Mouse (Mus musculus) heart, postnatal 10 days (tissue): ENCODE measurements at regions not wholly inside any gene's neighbourhood (a gene's known extent, or its start where the extent isn't known, plus 50 kb on each side); places are given as distances from the start of the nearest gene placed in this dataset.

Source experiments
- DNase-seq, 2 experiments: peaks; one replicate each; pipeline ENCODE4 v3.0.0; 2021
- intact Hi-C: fragments of 180-260 bp; cut with DNase I; formaldehyde crosslinking; loops from one replicate; pipeline ENCODE4 v1.15.1; 2025

GRCm38 (mm10) chr8:67143479-67143878, 283.5 kb downstream of the Naf1 start:
- intact Hi-C loops: no loop called here
- no peak for DNase-seq

- intact Hi-C loops: no loop called here
- no peak for DNase-seq
Observed at GRCm38 (mm10) chr8:67181741-67182140, 321.7 kb downstream of the Naf1 start.

DNA sequence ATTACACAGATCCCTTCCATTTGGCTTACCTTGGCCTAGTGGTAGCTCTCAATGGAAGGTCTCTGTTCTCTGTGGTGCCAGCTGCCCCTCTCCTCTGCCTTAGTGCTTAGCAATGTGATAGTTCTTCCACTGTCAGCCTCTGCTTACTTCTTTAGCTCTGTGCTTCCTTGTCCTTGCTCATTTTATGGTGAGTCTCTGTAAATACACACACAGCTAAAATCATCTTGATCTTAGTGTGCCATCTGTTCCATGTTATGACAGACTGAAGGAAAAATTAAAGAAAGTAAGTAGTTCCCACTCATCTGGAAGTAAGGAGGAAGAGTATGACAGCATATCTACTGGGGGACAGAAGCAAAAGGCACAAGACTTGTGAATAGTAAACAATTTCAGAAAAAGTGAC, 324.4 kb upstream of the Nat3 start:
- DNase-seq: no peak
- intact Hi-C loops: no loop called here

DNA sequence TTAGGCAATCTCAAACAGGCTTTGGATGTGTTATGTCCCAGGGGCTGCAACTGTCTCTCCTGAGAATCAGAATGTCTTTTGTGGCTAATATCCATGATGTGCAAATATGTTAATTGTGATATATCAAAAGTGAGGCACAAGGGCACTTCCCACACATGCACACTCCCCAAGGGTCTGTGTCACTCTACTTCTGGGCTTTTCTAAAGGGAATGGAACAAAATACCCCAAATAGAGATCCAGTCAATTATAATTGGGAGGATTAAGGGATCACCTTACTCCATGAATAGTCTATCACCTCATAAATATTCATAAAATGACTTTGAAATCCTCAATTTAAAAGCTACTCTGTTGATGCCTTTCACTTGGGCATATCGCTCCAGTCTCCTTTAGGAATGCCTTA, 317.6 kb upstream of the Nat3 start:
- intact Hi-C loops: no loop called here

GRCm38 (mm10) chr8:67231921-67232701, 291.5 kb upstream of the Nat3 start:
- intact Hi-C loops: no loop called here

More for the DNA sequence above, 317.6 kb upstream of the Nat3 start:
- no peak for DNase-seq

GRCm38 (mm10) chr8:67238934-67239333, 284.7 kb upstream of the Nat3 start:
- no peak for DNase-seq
- intact Hi-C loops: no loop called here

More at GRCm38 (mm10) chr8:67231921-67232701, 291.5 kb upstream of the Nat3 start:
- no peak for DNase-seq

- no peak for DNase-seq
- intact Hi-C loops: no loop called here
Observed at GRCm38 (mm10) chr8:67278759-67279158, 244.9 kb upstream of the Nat3 start.

DNA sequence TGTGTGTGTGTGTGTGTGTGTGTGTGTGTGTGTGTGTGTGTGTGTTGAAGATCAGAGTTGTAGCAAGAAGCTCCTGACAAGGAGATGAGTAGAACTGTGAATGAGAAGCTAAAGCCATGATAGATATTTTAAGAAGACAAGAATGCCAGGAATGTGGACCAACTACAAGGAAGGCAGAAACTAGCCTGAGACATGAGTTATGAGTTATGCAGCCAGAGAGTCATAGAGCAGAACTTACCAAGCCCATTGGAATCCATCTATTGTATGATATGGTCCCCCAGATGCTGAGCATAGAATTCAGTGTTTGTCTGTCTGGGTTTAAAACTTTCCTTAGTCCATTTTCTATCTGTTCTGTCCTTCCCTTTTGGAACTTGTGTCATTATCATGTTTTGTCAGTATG, 244.2 kb upstream of the Nat3 start:
- DNase-seq: no peak
- intact Hi-C loops: no loop called here

DNA sequence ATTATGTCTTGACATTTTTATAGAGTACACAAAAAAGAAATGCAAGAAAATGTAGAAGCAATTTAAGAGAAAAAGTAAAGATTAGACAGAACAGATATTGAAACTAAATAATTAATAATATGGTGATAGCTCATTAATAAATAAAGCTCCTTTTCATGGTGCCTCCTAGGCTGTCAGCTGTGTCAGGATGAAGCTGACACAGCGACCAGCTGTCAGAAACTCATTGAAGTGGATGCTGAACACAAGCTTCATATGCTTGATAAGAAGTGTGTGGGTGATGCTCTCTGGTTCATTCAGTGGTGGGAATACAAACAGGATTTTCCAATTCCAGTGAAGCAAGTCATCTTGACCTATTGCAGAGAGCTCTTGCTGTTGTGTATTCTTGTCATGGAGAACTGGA, 213.2 kb upstream of the Nat3 start:
- no peak for DNase-seq
- intact Hi-C loops: no loop called here

DNA sequence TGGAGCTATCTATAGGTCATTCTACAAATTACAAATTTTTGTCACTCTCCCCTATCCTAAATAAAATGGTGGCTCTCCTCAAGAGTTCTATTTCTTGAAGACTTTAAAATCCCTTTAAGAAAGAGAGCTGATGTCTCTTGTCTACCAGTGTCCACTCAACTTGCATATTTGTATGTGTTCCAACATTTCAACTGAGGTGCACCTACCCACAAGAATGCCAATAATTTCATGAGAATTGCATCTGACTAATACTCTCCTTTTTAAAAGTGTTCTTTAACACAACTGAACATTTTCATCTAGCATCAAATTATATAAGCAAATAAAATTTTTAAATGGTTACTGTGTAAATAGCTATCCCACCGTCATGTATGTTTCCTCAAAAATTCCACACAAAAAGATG, 206.3 kb upstream of the Nat3 start:
- DNase-seq: no peak
- intact Hi-C loops: no loop called here

GRCm38 (mm10) chr8:67318675-67319074, 205.0 kb upstream of the Nat3 start:
- no peak for DNase-seq
- intact Hi-C loops: no loop called here

- DNase-seq: no peak
- intact Hi-C loops: no loop called here
Observed at GRCm38 (mm10) chr8:67320535-67320934, 203.1 kb upstream of the Nat3 start.

DNA sequence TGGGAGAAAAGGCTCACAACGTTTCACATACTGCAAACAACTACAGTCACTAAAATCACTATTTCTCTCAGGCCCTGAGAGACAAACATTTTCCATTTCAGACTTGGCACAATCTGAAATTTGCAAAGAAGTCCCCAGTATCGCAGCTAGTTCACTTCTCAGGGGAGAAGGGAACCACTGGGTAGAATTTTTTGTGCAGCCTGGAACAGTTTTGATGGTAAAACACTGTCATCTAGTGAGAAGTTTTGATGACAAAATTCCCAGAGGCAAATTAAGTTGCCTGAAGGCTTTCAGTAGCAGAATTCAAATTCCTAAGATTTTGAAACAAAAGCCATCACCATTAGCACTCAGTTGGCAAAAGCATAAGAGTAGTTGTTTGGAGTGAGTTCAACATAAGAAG, 195.2 kb upstream of the Nat3 start:
- no peak for DNase-seq
- intact Hi-C loops: no loop called here

GRCm38 (mm10) chr8:67377061-67377460, 146.6 kb upstream of the Nat3 start:
- intact Hi-C loops: no loop called here
- DNase-seq: no peak

DNA sequence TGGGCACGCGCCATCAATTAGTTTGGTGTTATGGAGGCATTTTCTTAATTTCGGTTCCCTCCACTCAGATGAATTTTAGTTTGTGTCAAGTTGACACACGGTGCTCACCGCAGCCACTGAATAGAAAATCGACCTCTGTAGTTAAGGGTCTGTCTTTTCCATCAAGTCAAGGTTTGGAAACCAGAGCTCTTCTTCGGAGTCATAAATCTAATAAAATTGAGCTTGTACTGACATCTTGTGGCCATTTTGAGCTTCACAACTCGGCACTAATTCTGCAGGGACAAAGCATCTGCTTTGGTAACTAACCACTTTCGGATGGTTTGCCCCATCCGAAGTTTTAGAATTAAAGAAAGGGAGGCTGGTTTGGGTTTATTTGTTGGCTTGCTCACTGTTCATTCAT, 117.7 kb upstream of the Nat3 start:
- DNase-seq: peak; percentile 11 to 31
- intact Hi-C loops: loop anchor here (1.0 to 5.0 kb wide), 2 partner anchors 709 to 959 kb away; partner anchors contain the start of gene Npy1r

GRCm38 (mm10) chr8:67414826-67415225, 108.8 kb upstream of the Nat3 start:
- no peak for DNase-seq
- intact Hi-C loops: no loop called here

- intact Hi-C loops: no loop called here
- no peak for DNase-seq
Observed at GRCm38 (mm10) chr8:67422521-67422920, 101.1 kb upstream of the Nat3 start.
